Mouse (Mus musculus) left cerebral cortex, postnatal 25 days (tissue): ENCODE results near the gene Sbf2. TPM values are rescaled to one million over a fixed set of nuclear protein-coding genes. Genes with fewer than 3 reads are reported as not detected.

ENCODE experiments used
- DNase-seq, 2 experiments: peaks; one replicate each; pipeline ENCODE4 v3.0.0; 2022; ENCODE audit warnings: low spot score in 2 of 2, mixed read lengths in 1 of 2
- intact Hi-C: fragments of 180-260 bp; cut with DNase I; formaldehyde crosslinking; loops from one replicate; pipeline ENCODE4 v1.15.1; 2025
- total RNA-seq, 2 experiments: library from RNA; stranded (reverse); gene quantifications; 2 replicates each; pipeline ENCODE4 v1.2.3; 2021

The Sbf2 gene
- total RNA-seq, 2 experiments from 2014 or later: 58.3 to 70.2 TPM

GRCm38 (mm10) chr7:110267014-110267413 is 347.7 kb downstream of the Sbf2 start:
- intact Hi-C loops: no loop called here
- DNase-seq: no peak

GRCm38 (mm10) chr7:110265796-110266195 is 348.9 kb downstream of the Sbf2 start:
- intact Hi-C loops: loop anchor here (1.0 kb wide), 1 partner anchor 100 kb away; no protein-coding TSS in a partner anchor
- peak; percentile 79 for DNase-seq

GRCm38 (mm10) chr7:110263474-110263873 is 351.2 kb downstream of the Sbf2 start:
- DNase-seq: no peak
- intact Hi-C loops: loop anchor here (5.0 kb wide), 1 partner anchor 41 kb away; the partner anchor contains the start of gene Swap70

GRCm38 (mm10) chr7:110262661-110263060 is 352.1 kb downstream of the Sbf2 start:
- intact Hi-C loops: loop anchor here (5.0 kb wide), 1 partner anchor 40 kb away; the partner anchor contains the start of gene Swap70
- DNase-seq: no peak

GRCm38 (mm10) chr7:110261807-110262206 is 352.9 kb downstream of the Sbf2 start:
- intact Hi-C loops: loop anchor here (5.0 kb wide), 1 partner anchor 40 kb away; the partner anchor contains the start of gene Swap70
- DNase-seq: no peak

- intact Hi-C loops: loop anchor here (5.0 kb wide), 1 partner anchor 38 kb away; the partner anchor contains the start of gene Swap70
- peak; percentile 37 to 66 for DNase-seq
Observed at GRCm38 (mm10) chr7:110259966-110260711, 354.6 kb downstream of the Sbf2 start.

GRCm38 (mm10) chr7:110258196-110258950 is 356.3 kb downstream of the Sbf2 start:
- DNase-seq: no peak
- intact Hi-C loops: no loop called here

Other genes starting within 250 kb of the Sbf2 start
- 1 to 10 TPM; 2.0 to 2.3 TPM for gene Adm, start 12.7 kb upstream of the Sbf2 start, total RNA-seq
- 10 to 100 TPM; 22.0 to 24.2 TPM for gene Ampd3, start 153.3 kb upstream of the Sbf2 start, total RNA-seq
- gene Rnf141, start 229.5 kb upstream of the Sbf2 start, total RNA-seq: 10 to 100 TPM; 70.9 to 82.1 TPM
- gene Lyve1, start 248.3 kb upstream of the Sbf2 start, total RNA-seq: 1 to 10 TPM; 1.3 to 3.0 TPM